Mouse (Mus musculus): Measurements from ENCODE around the gene Nutm2.
A peak's percentile ranks its signal among the peaks of the same experiment; 100 is the strongest.
"Not testable (repeated sequence)": the region's sequence is repeated elsewhere in the genome, so short reads cannot be mapped to it uniquely, and the experiment has no call there.

The Nutm2 gene

DNA sequence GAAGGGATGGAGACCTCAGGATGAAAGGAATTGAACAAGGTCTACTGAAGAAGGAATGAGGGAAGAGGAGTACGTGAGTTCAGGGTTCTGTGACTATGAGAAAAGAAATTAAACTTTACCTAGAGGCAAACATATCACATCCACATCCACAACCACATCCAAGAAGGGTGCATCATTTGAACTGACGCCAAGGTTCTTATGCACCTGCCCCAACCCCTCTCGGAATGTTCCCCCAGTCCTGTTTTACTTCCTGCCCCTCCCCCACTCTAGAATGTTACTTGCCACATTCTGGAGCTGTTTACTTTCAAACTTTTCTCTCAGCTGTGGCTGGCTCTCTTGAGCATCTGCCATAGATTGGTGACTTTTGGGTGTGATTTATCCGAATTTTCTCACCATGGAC lies at the start of gene Nutm2:
Gene Nutm2, plus strand, starts transcription at position 301 of the 400 bp plus-strand sequence.
- no peak for DNase-seq

- DNase-seq, result peak; percentile 77
Observed at GRCm38 (mm10) chr13:50417389-50418183, 49.5 kb upstream of the Nutm2 start, which contains the start of gene Fbxw17. TSS of gene Fbxw17 (plus strand) at chr13:50417864.

GRCm38 (mm10) chr13:50418421-50418820 lies 48.7 kb upstream of the Nutm2 start:
- no peak for DNase-seq

GRCm38 (mm10) chr13:50423625-50424209 lies 43.4 kb upstream of the Nutm2 start:
- no peak for DNase-seq

DNA sequence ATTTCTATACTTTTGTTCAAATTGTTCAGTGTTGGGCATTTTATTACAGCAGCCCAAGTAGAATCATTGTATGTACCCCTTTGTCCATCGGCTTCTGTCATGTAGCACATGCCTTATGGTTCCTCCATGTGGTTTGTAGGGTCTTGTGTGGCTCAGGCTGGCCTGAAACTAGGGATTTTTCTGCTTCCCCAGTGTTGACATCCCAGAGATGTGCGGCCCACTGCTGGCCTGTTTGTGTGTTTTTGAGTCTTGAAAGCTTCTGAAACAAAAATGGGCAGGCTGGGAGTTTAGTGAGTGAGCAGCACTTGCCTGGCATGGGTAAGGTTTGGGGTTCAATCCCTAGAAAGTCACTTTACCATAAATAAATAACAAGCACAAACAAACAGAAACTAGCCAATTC lies 42.6 kb upstream of the Nutm2 start:
- DNase-seq, result no peak

GRCm38 (mm10) chr13:50426686-50427085 lies 40.4 kb upstream of the Nutm2 start:
- DNase-seq, result no peak

DNA sequence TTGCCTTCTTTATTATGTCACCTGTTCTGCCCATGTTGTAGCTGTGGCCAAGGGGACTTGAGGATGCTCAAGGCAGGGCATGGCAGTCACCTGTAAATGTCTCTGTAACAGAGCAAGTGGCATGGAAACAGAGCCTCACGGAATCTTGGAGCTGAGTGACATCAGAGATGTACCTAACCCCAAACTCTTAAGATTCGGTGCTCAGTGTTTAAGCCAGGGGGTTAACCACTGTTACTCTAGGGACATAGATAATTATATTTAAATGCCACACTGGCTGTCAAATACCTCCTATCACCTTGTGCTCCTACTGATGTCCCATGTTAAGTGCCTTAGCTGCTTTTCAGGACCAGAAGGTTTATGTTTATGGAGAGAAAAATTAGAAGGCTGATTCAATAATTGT lies 23.3 kb upstream of the Nutm2 start, which contains the start of gene Gm47429:
Gene Gm47429, minus strand, starts transcription at position 101 of the 400 bp plus-strand sequence.
- DNase-seq, result no peak

DNA sequence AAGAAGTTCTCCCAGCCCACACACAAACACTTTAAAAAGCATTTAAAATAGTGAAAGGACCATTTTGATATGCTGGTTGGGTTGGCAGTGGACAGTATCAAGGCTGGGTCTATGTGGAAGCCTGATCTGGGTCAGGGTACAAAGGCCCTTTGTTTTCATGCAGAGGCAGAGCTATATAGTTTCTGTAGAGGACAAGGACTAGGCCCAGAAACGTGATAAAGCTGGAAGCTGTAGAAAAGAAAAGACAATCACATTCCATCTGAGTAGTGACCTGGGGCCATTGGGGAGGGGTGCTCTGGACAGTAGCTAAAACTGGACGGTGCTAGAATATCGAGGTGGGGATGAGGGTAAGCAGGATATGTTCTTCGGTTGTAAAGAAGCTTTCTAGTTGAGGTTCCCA lies 21.8 kb upstream of the Nutm2 start:
- DNase-seq, result no peak

DNA sequence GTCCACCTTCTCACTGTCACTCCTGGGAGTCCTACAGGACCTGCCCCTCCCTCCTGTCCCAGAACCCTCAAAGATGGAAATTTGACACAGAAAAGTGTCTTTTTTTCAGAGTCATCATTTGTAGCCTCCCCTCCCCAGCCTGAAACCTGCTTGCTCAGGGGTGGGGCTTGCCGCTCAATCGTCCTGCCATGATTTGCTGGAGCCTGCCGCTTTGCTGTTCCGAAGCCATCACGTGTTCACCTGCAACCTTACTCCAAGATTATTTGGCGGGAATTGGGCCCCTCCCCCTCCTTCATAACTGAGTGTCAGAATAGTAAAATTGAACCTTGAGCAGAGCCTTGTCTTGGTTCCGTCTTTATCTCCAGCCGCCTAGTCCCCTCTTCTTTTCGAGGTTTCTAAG lies 14.8 kb upstream of the Nutm2 start:
- not testable (repeated sequence) for DNase-seq

DNA sequence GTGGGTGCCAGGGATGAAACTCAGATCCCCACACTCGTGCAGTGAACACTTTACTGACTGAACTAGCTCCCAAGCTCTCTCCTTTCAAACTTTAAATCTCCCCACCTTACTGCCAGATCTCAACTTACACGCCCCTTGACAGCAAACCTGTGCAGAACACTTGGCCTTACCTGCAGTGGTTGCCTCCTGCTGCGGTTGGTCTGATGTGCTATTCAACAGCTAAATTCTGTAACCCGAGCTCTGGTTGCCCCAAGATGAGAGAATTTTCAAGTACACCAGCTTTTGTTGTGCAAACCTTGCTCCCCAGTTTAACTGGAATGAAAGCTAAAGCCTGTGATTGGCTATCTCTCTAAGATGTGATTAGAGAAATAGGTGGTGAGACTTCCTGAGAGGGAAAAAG lies 13.7 kb upstream of the Nutm2 start:
- DNase-seq, result no peak

DNA sequence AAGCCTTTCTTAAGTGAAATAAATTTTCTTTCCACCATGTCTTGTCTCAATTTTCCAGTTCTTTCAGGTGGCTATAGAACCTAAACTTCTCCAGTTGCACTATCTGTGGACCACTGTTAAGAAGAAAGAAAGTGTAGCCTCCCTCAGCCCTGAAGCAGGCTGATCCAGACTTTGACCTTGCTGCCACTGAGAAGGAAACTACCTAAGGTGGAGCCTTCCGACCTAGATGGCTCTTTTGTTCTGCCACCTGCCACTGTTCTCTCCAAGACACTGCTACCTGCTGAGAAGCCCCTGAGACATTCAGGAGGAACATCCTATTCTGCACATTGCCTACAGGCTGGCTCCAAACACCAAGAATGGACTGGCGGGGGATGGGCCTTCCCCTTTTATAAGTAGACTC lies 6.7 kb upstream of the Nutm2 start:
- not testable (repeated sequence) for DNase-seq

- DNase-seq, result no peak
Observed at GRCm38 (mm10) chr13:50464621-50465562, 2.2 kb upstream of the Nutm2 start.

DNA sequence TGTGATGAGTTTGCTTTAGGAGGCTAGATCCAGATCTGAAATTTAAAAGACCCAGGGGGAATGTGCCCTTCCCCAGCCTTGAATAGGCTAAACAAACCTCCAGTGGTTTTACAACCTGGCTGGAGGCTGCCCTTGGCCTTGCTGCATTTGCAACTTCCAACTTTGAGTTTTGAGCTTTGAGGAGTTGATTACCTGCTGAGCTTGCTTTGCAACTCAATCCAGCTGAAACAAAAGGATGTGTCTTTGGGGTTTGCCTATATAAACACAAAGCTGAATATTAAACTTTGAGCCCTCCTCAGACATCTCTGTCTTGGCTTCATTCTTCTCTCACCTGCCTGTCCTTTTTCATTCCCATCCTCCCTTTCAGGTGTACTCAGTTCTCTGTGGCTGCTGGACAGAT lies 21.4 kb downstream of the Nutm2 start:
- DNase-seq, result not testable (repeated sequence)

DNA sequence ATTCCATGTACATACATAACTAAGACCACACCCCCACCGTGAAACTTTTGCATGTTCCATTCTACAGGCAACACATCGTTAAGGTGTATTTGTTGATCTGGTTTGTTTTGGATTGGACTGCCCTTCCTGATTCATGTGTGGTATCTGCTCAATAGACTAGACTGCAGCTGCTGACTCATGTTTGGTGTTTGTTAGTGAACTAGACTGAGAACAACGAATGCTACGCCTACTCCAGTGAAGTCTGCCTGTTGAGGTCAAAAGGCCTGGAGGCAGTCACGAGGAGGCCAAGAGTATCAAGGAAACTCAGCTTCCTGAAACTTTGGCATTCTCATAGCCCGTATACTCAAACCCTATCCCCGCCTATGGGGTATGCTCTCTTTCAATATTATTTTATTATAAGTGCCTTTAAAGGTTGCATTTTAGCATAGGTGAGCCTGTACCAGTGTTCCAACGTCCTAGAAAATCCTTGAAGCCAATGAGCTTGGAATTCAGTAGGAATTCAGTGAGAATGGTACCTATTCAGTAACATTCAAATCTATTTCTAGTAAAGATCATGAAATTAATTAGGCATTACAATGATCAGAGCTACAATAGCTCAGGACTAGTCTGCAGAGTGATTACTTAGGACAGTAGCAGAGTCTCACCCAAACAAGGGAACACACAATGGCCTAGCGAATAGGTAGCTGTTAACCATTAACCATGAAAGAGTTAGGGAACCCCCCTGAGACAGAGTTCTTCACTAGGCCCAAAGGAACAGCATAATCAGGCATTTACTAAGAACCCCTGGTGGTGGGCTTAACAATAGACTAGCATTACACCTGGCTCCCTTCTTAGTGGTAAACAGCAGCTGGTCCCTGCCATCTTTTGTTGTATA lies 43.6 kb downstream of the Nutm2 start:
- not testable (repeated sequence) for DNase-seq

Measured in cerebellum, adult 9-11 months (tissue).